Mouse (Mus musculus): ENCODE measurements around the gene Timm29.

DNA sequence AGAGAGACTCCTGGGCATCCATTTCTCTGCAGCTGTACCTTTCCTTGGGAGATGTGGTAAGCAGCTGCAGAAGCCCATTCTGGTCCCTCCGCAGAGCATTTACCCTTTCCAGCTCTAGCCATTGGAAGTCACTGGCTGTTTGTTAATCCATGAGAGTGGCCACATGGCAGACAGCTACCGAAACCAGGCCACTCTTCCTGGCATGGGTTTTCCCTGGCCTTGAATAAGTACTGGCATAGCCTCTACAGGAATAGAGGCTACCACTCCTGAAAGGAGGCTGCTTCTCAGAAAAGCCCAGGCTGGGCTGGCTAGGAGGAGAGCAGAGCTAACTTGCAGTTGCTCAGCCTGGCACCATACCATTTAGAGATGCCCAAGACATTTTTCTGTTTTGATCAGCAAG lies 41.5 kb upstream of the Timm29 start:
- no peak for TF ChIP-seq CTCF (IDR thresholded peaks at IDR 0.05; ENCODE audit: extremely low read depth, insufficient read length, insufficient replicate concordance, low read depth, low read length)
- no peak for TF ChIP-seq POLR2A (IDR thresholded peaks at IDR 0.05; ENCODE audit: low read depth, low read length)

Data from small intestine, adult 2 months (tissue).